Mouse (Mus musculus): ENCODE data around the gene Bnc2.

- no peak for TF ChIP-seq CTCF (IDR thresholded peaks at IDR 0.05; ENCODE audit: borderline replicate concordance, control insufficient read depth, extremely low read depth, insufficient read depth, low read length, poor library complexity)
- no peak for TF ChIP-seq POLR2A (IDR thresholded peaks at IDR 0.05; ENCODE audit: control insufficient read depth, extremely low read depth, insufficient read depth, low read length, poor library complexity)
These were observed 47.5 kb downstream of the Bnc2 start for GRCm38 (mm10) chr4:84627616-84628015.

Data from thymus, adult 2 months (tissue).